Mouse (Mus musculus): ENCODE results near the gene Gm16440.
"Not testable (repeated sequence)": the region's sequence is repeated elsewhere in the genome, so short reads cannot be mapped to it uniquely, and the experiment has no call there.

Gene Gm16440

DNA sequence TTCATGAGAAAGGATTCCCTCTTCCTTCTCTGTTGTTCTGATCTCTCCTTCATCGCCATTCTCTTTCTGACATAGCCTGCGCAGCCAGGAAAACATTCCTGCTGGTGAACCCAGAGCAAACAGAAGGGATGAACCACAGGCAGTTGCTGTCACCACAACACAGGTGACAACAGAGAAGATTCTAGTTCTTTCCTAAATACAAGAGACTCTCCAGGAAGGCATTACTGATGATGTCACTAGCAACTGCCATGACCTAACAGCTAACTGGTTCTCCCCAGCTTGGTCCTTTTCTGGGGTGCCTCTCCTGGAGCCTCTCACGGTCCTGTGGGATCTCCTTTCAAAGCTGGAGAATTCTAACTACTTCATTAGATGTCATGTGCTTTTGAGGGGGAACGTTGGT lies at the start of gene Gm16440:
Gene Gm16440 (minus strand): TSS at position 101 of the 400 bp plus-strand sequence.
- in situ Hi-C loops (cut with MseI, MboI) = not testable (repeated sequence)

DNA sequence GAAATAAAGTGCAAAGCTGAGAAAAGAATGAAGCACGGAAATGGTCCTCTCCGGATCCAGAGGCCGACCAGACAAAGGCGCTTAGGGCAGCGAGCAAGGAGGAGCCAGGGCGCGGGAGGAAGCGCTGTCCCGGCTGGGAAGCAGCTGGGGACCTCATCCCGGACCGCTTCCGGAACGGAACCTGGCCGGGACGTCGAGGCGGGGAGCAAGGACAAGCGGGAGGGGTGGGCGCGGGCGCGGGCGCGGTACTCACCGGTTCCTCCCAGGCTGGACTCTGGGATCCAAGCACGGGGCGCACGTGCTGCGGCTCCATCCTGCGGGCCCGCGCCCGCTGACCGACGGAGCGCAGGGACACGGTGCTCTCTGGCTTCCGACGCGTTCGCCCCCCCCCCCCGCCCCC lies 36.6 kb upstream of the Gm16440 start:
- in situ Hi-C loops (cut with MseI, MboI) = not testable (repeated sequence)

DNA sequence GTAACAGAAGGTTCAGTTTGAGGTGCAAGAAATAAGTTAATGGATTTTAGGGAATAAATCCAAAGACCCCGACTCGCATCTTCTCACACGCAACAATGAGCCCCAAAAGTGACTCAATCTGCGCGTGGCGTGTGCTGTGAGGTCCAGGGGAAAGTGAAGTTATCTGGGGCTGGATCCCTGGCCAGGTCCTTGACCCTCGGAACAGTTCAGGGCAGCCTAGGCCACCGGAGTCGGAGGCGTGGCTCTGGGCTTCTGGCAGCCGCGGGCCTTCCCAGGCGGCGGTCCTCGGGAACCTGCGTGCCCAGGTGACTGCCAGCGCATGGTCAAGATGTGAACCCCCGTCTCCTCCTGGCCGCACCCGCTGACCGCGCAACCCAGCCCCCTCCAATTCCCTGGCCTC lies 36.2 kb upstream of the Gm16440 start:
- in situ Hi-C loops (cut with MseI, MboI) = not testable (repeated sequence)

DNA sequence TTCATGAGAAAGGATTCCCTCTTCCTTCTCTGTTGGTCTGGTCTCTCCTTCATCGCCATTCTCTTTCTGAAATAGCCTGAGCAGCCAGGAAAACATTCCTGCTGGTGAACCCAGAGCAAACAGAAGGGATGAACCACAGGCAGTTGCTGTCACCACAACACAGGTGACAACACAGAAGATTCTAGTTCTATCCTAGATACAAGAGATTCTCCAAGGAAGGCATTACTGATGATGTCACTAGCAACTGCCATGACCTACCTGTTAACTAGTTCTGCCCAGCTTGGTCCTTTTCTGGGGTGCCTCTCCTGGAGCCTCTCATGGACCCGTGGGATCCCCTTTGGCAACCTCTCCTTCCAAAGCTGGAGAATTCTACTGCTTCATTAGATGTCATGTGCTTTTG lies 22.3 kb upstream of the Gm16440 start, which contains the start of gene Gm3591:
Gene Gm3591 (minus strand): TSS at position 101 of the 400 bp plus-strand sequence.
- in situ Hi-C loops (cut with MseI, MboI) = not testable (repeated sequence)

DNA sequence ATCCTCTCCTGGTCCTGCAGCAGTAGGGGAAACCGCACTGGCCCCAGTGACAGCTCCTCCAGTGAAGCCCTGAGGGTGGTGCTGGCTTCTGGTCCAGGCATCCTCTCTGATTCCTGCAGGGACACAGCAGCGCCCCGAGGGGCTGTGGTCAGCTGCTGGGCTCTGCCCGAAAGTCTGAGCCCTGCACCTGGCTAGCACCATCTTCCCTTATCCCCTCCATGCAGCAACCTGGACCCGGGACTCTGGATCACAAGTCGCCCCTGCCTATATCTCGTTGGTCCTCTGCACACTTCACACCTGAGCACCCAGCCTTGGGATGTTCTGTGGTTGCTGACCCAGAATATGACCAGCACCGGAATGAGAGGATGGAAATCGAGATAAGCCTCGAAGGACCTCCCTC lies 46.5 kb downstream of the Gm16440 start, which contains the start of gene Gm3618:
Gene Gm3618 (minus strand): TSS at position 101 of the 400 bp plus-strand sequence.
- in situ Hi-C loops (cut with MseI, MboI) = not testable (repeated sequence)
